Mouse (Mus musculus) heart, embryonic 14.5 days (tissue): Measurements from ENCODE around the gene Cldn22. TPM values are rescaled to one million over a fixed set of nuclear protein-coding genes. Genes with fewer than 3 reads are reported as not detected.

ENCODE experiments used
- ATAC-seq: fragments of 200-750 bp; cut with Nextera tagmentation; 2 replicates; pipeline ENCODE4 v1.8.0; 2017; ENCODE audit warnings: low read depth, moderate TSS enrichment; ENCODE audit not compliant: insufficient number of reproducible peaks, insufficient read depth, low FRiP score
- H3K27ac ChIP-seq, 2 experiments: fragments of 200-500 bp in 1 of 2; fragments of 300-500 bp in 1 of 2; sonication (generic) in 1 of 2; replicated peaks in 1 of 2; 2 replicates each; pipeline ENCODE4 v1.5.1; 2012 to 2014; ENCODE audit warnings: low read depth in 2 of 2, low read length in 2 of 2, control low read depth in 1 of 2, mild to moderate bottlenecking in 1 of 2, mixed read lengths in 1 of 2; ENCODE audit not compliant: control insufficient read depth in 1 of 2, insufficient read depth in 1 of 2
- H3K27me3 ChIP-seq: fragments of 300-500 bp; sonication (generic); 2 replicates; pipeline ENCODE4 v1.6.1; 2014; ENCODE audit warnings: mild to moderate bottlenecking, low read length, control low read depth; ENCODE audit not compliant: control insufficient read depth, insufficient read depth
- H3K36me3 ChIP-seq: fragments of 300-500 bp; sonication (generic); 2 replicates; pipeline ENCODE4 v1.6.1; 2014; ENCODE audit warnings: mild to moderate bottlenecking, control low read depth, low read length, mixed read lengths; ENCODE audit not compliant: control insufficient read depth, insufficient read depth
- H3K4me1 ChIP-seq, 2 experiments: fragments of 200-500 bp in 1 of 2; fragments of 300-500 bp in 1 of 2; sonication (generic) in 1 of 2; 2 replicates each; pipeline ENCODE4 v1.6.1; 2012 to 2014; ENCODE audit warnings: low read length in 2 of 2, control low read depth in 1 of 2, mixed read lengths in 1 of 2; ENCODE audit not compliant: control insufficient read depth in 2 of 2, insufficient read depth in 2 of 2
- H3K4me2 ChIP-seq: fragments of 300-500 bp; sonication (generic); 2 replicates; pipeline ENCODE4 v1.6.1; 2014; ENCODE audit warnings: mild to moderate bottlenecking, low read length
- H3K4me3 ChIP-seq, 2 experiments: fragments of 200-500 bp in 1 of 2; fragments of 300-500 bp in 1 of 2; sonication (generic) in 1 of 2; 2 replicates each; pipeline ENCODE4 v1.5.1; 2012 to 2014; ENCODE audit warnings: low read length in 2 of 2, mild to moderate bottlenecking in 2 of 2, control low read depth in 1 of 2, low read depth in 1 of 2, moderate library complexity in 1 of 2; ENCODE audit not compliant: control insufficient read depth in 1 of 2, insufficient read depth in 1 of 2
- H3K9ac ChIP-seq: fragments of 300-500 bp; sonication (generic); 2 replicates; pipeline ENCODE4 v1.6.1; 2014; ENCODE audit warnings: mild to moderate bottlenecking, low read length
- H3K9me3 ChIP-seq: fragments of 300-500 bp; sonication (generic); 2 replicates; pipeline ENCODE4 v1.6.1; 2016; ENCODE audit warnings: low read length, control low read depth; ENCODE audit not compliant: control insufficient read depth
- WGBS: fragments of 180-500 bp; shearing (Covaris S2); extraction: QIAGEN DNeasy Blood & Tissue Kit; methylation state at CpG from one replicate; pipeline ENCODE4 v1.1.7; 2014; 5-methylcytosine and 5-hydroxymethylcytosine counted together
- polyA plus RNA-seq: library from polyadenylated mRNA; unstranded; fragments of >200 nt; fragmentation: Nextera tagmentation; extraction: Ambion mirVana; gene quantifications from 2 replicates; pipeline ENCODE4 v1.2.1, GENCODE M21; 2014

Cldn22 gene
- polyA plus RNA-seq, 1 experiment from 2014 or later = not detected

DNA sequence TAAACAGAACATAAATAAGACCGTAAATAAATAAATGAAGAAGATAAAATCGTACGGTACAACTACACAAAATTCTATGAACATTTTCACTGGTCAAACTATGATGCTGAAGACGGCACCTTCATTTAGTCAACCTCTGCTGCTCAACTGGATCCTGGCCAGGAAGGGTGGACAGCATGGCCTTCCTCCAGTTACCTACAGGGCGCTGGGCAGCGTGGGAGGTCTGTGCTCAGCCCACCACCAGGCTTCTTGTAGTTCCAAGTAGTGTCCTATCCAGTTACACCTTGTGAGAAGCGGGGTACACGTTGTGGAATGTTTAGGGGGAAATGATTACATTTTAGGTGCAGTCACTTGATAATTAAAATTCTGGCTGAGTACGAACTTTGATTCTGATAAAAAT is 2.6 kb downstream of the Cldn22 start:
- Histone ChIP-seq H3K9me3 (no peaks in the 10 kb centered on the region), H3K4me1 (peaks cover 5% of the 10 kb centered on the region in 2 experiments; a peak in 3 of 4 replicates), H3K36me3 (peaks cover 44% of the 10 kb centered on the region), H3K27ac (no peak overlapping the region), H3K27me3 (no peaks in the 10 kb centered on the region), H3K4me2 (no peak overlapping the region), H3K9ac (no peak overlapping the region), H3K4me3 (no peak overlapping the region)
- 91% methylated on average over 9 of the region's 9 CpGs for WGBS
- no peak for ATAC-seq

GRCm38 (mm10) chr8:47832616-47833015 is 8.3 kb downstream of the Cldn22 start:
- no peak for ATAC-seq
- peaks cover 49% of the 10 kb centered on the region for H3K36me3 ChIP-seq
- no peak overlapping the region for H3K9ac ChIP-seq
- no peaks in the 10 kb centered on the region for H3K4me1 ChIP-seq
- H3K4me2 ChIP-seq = no peak overlapping the region
- H3K9me3 ChIP-seq = no peaks in the 10 kb centered on the region
- no peaks in the 10 kb centered on the region for H3K27me3 ChIP-seq
- no peak overlapping the region for H3K27ac ChIP-seq
- no peak overlapping the region for H3K4me3 ChIP-seq
- WGBS = 75% methylated on average over 6 of the region's 6 CpGs

DNA sequence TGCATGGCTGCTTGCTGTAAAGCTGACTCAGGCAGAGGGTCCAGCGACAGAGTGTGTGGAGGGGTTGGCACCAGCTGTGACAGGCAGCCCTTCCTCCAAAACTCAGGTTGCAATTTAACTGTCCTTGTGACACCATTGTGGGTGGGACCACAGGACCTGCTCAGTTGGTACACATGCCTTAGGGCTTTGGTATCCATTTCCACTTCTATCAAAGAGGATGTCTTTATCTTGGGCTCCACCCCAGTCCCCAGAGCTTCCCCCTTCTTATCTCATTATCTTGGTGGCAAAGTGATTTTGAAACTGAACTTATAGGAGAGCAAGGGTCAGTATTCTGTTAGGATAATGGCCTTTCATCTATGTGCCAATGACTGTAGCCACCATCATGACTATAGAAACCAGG is 9.7 kb downstream of the Cldn22 start:
- Histone ChIP-seq H3K9me3 (no peaks in the 10 kb centered on the region), H3K27ac (no peak overlapping the region), H3K4me2 (no peak overlapping the region), H3K4me1 (no peaks in the 10 kb centered on the region), H3K4me3 (no peak overlapping the region), H3K9ac (no peak overlapping the region), H3K36me3 (peaks cover 46% of the 10 kb centered on the region), H3K27me3 (no peaks in the 10 kb centered on the region)
- 74% methylated on average over 1 of the region's 1 CpGs for WGBS
- no peak for ATAC-seq

- Histone ChIP-seq H3K4me2 (no peak overlapping the region), H3K27me3 (no peaks in the 10 kb centered on the region), H3K4me3 (no peak overlapping the region), H3K36me3 (peaks cover 93% of the 10 kb centered on the region), H3K4me1 (no peaks in the 10 kb centered on the region), H3K9ac (no peak overlapping the region), H3K9me3 (no peaks in the 10 kb centered on the region), H3K27ac (no peak overlapping the region)
- 64% methylated on average over 7 of the region's 7 CpGs for WGBS
- no peak for ATAC-seq
Measured at GRCm38 (mm10) chr8:47843063-47843462, 18.8 kb downstream of the Cldn22 start.

GRCm38 (mm10) chr8:47843651-47844050 is 19.4 kb downstream of the Cldn22 start:
- H3K4me1 ChIP-seq = no peaks in the 10 kb centered on the region
- no peak overlapping the region for H3K9ac ChIP-seq
- H3K36me3 ChIP-seq = peaks cover 95% of the 10 kb centered on the region
- H3K9me3 ChIP-seq = no peaks in the 10 kb centered on the region
- no peak overlapping the region for H3K4me2 ChIP-seq
- no peaks in the 10 kb centered on the region for H3K27me3 ChIP-seq
- H3K4me3 ChIP-seq = no peak overlapping the region
- 90% methylated on average over 10 of the region's 10 CpGs for WGBS
- H3K27ac ChIP-seq = no peak overlapping the region
- ATAC-seq = no peak

- Histone ChIP-seq H3K4me2 (no peak overlapping the region), H3K27me3 (no peaks in the 10 kb centered on the region), H3K36me3 (peaks cover 98% of the 10 kb centered on the region), H3K4me3 (no peak overlapping the region), H3K9me3 (no peaks in the 10 kb centered on the region), H3K9ac (no peak overlapping the region), H3K27ac (no peak overlapping the region), H3K4me1 (no peaks in the 10 kb centered on the region)
- no peak for ATAC-seq
- 94% methylated on average over 13 of the region's 13 CpGs for WGBS
Measured at GRCm38 (mm10) chr8:47845956-47846355, 21.7 kb downstream of the Cldn22 start.

DNA sequence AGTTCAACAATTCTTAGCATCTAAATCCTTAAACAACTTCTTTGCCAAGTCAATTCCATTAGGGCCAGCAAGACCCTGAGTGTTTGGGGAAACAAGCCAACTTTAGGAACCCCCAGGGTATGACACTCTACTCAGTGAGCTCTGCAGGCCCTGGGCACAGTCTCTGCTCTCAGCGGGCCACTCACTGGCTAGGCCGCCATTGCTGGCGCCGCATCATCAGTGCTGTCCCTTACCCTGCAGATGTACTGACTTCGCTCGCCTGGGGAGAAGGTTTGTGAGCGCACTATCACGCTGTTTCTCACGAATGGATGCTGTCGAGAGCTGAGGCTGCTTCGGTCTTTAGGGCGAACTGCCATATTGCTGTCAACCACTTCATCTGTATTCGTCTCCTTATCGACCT is 22.9 kb downstream of the Cldn22 start:
- H3K4me3 ChIP-seq = no peak overlapping the region
- H3K4me1 ChIP-seq = peaks cover 3% of the 10 kb centered on the region in 2 experiments; a peak in 1 of 4 replicates
- WGBS = 85% methylated on average over 14 of the region's 14 CpGs
- H3K9me3 ChIP-seq = no peaks in the 10 kb centered on the region
- peaks cover 93% of the 10 kb centered on the region for H3K36me3 ChIP-seq
- H3K9ac ChIP-seq = no peak overlapping the region
- H3K27ac ChIP-seq = no peak overlapping the region
- no peak overlapping the region for H3K4me2 ChIP-seq
- no peaks in the 10 kb centered on the region for H3K27me3 ChIP-seq
- ATAC-seq = no peak

DNA sequence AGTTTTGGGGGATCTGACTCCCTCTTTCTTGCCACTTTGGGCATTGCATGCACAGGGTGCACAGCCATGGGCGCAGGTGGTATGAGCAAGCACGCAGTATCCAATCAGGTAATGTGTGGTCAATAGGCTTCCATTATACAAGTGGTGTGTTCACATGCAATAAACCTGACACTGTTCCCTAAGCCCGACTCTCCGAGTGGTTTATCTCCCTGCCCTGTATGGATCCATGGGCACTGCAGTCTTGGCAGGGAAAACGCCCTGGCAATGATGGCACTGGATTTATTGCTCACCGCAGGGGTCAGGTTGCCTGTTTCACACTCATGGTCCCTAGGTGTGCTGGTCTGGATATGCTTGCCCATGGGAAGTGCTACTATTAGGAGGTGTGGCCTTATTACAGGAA is 23.6 kb downstream of the Cldn22 start:
- peaks cover 87% of the 10 kb centered on the region for H3K36me3 ChIP-seq
- 94% methylated on average over 6 of the region's 6 CpGs for WGBS
- no peaks in the 10 kb centered on the region for H3K9me3 ChIP-seq
- peaks cover 5 to 7% of the 10 kb centered on the region in 2 experiments; a peak in 1 of 4 replicates for H3K4me1 ChIP-seq
- no peak overlapping the region for H3K4me3 ChIP-seq
- no peak overlapping the region for H3K9ac ChIP-seq
- no peaks in the 10 kb centered on the region for H3K27me3 ChIP-seq
- H3K4me2 ChIP-seq = no peak overlapping the region
- no peak overlapping the region for H3K27ac ChIP-seq
- no peak for ATAC-seq
